Mouse (Mus musculus) spleen, adult 2 months (tissue): Measurements from ENCODE around the gene Pak7.

Experiments used
- CTCF ChIP-seq: fragments of 200-500 bp; IDR thresholded peaks from 2 replicates; pipeline ENCODE4 v1.5.1; 2011; ENCODE audit warnings: mild to moderate bottlenecking, inconsistent platforms; ENCODE audit not compliant: insufficient read depth, insufficient read length, insufficient replicate concordance; ENCODE audit errors: extremely low read depth
- POLR2A ChIP-seq: fragments of 200-500 bp; IDR thresholded peaks from 2 replicates; pipeline ENCODE4 v1.6.1; 2011; ENCODE audit warnings: low read depth, low read length, inconsistent platforms

GRCm38 (mm10) chr2:136325646-136326045 is 62.1 kb downstream of the Pak7 start:
- TF ChIP-seq CTCF = no peak
- no peak for TF ChIP-seq POLR2A
